Mouse (Mus musculus): ENCODE measurements around the gene Lmbr1.
"Not testable (repeated sequence)": the region's sequence is repeated elsewhere in the genome, so short reads cannot be mapped to it uniquely, and the experiment has no call there.

Gene Lmbr1

DNA sequence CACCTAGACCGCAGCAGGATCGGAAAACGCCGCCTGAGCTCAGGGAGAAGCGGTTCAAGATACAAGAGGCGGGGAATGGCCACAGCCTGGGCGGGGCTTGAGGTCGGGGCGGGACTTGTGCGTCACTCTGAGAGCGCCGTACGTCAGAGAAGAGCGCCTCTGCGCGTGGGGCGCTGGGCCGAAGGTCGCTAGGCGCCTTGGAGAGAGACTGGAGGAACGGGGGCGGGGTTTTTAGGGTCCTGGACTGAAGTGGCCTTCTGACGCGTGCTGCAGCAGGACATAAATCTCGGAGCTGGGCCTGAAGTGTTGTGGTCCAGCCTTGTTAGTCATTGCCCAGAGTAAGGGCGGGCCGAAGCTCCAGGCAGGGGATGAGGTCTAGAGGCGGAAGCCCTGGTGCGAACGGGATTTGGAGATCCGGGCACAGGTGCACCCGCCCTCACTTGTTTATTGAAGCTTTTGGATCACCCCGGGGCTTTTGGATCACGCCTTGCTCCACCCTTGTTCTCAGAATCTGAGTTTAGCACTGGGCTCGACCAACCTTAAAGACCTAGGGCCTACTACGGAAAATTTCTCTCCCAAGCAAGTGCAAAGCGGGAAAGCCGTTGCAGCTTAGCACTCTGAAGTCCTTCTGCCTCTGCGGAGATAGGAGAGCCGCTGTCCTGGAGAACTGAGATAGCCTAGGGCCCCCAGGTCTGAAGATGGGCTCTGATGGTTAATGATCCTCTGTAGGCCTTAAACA, at the start of gene Lmbr1:
Gene Lmbr1, minus strand, starts transcription at position 93 of the 739 bp plus-strand sequence.
- DNase-seq (ENCODE audit: low spot score) = peak; percentile 86

DNA sequence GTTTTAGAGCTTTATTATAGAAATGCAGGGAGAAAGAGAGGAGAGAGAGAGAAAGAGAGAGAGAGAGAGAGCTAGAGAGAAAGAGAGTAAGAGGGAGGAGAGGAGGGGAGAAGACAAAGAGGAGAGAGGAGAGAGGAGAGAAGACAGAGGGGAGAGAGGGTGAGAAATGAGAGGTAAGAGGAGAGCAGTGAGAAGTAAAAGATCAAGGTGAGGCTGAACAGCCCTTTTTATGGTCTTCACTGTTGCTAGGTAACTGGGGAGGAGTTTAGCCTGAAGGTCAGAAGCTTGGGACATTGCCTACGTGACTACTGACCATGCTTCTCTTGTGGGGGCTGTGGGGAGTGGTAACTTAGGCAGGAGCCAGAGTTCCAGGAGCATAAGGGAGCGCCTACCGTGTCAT, 45.1 kb upstream of the Lmbr1 start:
- DNase-seq (ENCODE audit: low spot score) = not testable (repeated sequence)

DNA sequence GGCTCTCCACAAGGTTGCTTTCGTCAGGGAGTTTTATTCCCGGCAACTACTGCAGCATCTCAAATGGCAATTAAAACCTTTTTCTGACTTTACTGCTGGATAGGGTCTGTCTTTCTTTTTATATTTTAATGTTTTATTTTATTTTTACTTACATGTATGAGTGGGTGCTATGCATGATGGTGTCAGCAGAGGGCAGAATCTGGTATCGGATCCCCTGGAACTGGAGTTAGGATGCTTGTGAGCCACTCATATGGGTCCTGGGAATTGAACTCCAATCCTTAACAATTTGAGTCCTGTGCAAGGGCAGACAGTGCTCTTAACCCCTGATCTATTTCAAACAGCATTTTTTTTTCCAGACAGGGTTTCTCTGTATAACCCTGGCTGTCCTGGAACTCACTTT, 34.9 kb upstream of the Lmbr1 start:
- DNase-seq (ENCODE audit: low spot score) = no peak

DNA sequence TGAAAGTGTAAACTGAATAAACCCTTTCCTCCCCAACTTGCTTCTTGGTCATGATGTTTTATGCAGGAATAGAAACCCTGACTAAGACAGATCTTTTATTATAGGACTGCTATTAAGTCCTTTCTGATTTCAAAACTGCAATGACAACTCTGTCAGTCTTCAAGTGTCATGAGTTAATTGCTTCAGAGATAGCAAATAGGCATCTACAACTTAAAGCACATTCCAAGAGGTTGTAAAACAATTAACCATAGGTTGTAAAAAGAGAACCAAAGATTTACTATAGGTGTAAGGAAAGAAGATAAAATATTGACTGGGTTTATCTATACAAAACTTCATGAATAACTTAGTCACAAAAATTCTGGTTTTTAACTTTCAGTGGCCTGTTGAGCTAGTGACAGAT, 32.7 kb upstream of the Lmbr1 start:
- DNase-seq (ENCODE audit: low spot score) = no peak

DNA sequence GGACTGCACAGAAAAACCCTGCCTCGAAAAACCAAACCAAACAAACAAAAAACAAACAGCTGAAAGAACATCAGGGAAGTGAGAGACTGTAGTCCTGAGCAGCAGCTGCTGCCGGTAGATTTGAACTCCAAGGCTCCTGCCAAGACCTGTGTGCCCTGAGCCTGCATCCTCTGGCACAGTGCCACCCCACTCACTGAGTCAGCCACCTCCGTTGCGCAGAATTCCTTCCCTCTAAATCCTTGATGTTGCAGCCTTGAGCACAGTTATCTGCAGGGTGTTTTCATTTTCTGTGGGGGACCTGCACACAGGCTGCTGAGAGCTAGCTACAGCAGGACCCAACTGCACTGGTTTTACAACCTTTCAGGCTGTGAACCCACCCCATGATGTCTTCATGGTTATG, 20.2 kb upstream of the Lmbr1 start:
- DNase-seq (ENCODE audit: low spot score) = no peak

DNA sequence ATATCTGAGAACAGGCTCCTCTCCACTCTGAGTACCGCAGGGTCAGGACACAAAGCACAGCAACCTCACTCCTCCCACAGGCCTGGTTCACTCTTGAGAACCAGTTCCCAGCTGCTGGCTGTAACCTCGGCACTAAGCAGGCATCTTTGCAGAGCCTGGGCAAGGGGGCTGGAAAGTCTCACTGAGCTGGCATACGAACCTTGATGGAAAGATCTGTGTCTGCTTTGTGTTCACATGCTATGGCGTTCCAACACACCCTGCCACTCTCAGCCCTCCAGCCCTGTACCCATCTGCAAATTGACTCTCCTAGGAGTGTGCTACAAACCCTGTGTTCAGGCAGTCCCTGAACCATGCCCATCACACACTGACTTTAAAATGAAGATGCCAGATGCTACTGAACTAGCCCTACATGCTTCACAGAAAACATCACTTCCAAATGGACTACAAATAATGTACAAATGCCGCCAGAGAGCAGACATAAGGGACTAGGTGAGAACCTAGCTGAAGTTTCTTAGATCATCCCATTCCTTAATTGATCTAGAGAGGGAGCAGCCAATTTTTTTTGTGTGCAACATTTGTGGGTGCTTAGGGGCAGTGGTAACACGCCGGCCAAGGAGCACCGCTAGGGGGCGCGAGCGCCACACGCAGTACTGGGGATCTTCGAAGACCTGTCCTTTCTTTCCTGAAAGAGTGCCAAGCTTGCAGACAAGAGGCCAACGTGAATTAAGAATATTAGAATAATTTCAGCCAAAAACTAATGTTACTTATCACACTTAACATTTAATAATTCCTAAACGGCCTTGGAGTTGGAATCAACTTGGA, 11.0 kb upstream of the Lmbr1 start:
- DNase-seq (ENCODE audit: low spot score) = peak; percentile 63

DNA sequence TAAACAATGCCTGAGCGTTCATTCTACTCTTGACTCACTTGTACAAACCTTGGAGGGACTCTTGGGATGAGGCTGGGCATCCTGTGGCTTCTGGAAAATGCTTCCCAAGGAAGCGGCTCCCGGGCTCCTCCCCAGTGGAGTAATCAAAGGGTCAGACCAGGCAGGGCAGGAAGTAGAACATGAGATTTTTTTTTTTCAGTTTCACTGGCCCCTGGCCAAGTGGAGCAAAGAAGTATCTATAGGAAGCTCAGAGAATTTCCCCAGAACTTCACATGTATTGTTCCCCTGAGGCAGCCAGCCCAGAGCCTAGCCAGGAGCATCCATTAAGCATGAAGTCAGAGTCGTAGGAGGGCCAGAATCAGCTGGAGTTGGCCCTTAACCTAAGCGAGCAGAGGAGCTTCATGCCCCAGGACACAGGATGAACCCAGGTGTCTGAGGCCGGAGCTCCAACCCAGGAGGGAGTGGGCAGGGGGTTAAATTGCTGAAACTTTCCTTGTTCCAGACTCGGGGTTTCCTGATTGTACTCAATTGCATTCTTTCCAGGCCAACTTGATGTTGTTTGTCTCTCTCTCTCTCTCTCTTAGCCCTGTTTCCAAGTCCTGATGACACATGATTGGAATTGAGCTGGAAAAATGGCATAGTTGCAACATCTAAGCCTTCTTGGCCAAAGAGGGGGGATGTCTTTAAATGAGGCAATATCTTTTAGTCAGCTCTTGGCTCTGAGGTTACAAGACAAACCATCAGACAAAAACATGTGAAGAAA, 10.2 kb upstream of the Lmbr1 start:
- DNase-seq (ENCODE audit: low spot score) = no peak

DNA sequence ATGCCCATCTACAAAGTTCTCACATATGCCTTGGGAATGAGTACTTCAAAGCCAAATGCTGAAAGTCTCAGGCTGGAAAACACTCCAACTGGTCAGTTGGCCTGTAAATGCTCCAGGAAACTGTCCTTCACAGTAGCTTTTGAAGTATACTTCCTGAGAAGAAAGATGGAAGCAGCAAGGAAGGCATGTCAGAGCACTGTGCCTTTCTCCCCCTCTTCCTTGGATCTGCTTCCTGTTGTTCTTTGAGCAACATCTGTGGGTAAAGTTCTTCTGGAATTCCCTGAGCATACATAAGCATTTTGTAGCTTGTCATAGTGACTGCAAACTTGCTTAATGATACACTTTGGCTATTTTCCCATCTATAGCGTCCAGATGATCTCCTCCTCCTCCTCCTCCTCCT, 9.4 kb upstream of the Lmbr1 start:
- no peak for DNase-seq (ENCODE audit: low spot score)

DNA sequence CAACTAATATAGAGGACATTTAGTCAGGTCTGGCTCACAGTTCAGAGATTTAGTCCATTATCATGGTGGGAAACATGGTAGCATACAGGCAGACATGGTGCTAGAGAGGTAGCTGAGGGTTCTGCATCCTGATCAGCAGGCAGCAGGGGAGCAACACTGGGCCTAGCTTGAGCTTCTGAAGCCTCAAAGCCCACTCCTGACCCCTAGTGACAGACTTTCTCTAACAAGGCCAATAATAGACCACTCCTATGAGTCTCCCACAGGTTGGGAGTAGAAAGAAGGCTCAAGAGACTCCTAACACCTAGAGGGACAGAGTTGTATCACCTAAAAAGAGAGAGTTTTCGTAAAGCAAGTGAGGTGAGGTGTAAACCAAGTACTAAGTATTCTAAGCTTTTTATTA, 4.6 kb upstream of the Lmbr1 start:
- DNase-seq (ENCODE audit: low spot score) = no peak

DNA sequence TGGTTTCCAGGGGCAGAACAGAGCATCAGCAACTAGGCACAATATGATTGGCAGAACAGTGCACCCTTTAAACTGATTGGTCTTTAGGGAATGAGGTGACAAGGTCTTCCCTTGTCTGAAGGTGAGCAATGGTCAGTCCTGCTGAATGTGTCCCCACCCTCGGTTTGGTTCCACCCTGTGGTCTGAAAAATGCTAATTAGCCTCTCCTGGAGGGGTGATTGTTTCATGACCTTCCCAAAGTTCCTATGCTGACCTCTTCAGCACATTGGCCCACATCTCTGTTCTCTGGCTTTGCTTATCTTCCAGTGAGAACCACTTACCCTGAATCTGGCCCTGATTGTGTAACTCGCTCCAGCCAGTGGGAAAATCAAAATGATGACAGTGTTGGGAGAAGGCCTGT, 1.9 kb upstream of the Lmbr1 start:
- DNase-seq (ENCODE audit: low spot score) = no peak

DNA sequence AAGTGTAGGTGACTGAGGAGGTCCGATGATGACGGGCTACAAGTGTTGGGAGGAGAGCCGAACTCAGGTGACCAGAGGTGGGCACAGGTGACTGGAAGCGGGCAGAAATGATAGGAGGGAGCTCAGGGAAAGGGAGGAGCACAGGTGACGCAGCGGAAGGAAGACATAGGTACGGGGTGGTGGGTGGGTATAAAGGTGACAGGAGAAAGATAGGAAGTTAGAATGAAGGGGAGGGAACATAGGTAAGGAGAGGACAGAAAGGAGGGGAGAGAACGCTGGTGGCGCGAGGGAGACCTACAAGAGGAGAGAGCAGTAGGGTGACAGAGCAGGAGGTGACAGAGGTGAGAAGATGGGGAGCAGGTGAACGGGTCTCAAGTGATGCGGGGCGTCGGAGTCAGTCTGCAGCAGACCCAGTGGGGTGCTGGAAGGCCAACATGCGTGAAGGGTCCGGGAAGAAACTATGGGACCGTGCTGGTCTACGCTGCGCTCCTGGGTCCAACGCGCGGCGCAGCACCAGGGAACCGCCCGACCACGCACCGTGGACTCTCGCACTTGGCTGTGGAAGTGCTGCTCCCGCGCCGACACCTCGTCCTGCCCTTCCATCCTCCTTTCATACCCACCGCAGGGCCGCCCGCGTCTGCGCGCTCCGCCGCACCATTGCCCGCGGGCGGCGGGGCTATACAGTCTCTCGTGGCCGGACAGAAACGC, 446 bp downstream of the Lmbr1 start:
- peak; percentile 5 for DNase-seq (ENCODE audit: low spot score)

DNA sequence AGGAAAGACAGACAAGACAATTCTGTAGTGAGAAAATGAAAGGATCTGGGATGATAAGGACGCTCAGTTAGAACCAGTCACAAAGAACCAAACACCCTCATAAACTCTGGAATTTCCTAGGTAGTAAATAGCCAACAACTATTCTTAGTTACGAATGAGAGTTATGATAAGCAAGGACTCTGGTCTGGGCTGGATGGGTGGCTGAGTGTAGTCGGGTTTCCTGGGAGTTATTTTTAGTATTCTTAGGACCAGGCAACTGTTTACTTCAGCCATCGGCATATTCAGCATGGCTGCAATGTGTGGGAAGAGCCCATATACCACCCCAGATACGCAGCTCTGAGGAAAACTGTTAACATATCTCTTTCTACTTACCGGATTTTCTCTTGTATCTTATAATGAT, 14.7 kb downstream of the Lmbr1 start:
- no peak for DNase-seq (ENCODE audit: low spot score)

DNA sequence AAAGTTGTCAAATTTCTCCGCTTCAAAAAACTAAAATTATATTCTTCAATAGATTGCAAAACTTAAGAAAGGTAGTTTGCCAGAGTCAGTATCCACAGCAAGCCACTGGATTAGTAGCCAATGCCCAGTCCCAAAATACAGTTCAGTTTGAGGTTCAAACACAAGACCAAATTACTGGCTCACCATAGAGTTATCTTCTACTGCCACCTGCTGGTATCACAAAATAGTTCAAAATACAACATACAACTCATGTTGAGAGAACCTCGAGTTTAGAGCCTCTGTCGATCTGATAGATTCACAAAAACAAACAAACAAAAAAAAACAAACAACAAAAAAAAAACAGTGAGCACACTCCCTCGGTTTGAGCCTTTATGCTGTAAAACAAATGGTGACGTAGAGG, 42.4 kb downstream of the Lmbr1 start:
- DNase-seq (ENCODE audit: low spot score) = peak; percentile 23

DNA sequence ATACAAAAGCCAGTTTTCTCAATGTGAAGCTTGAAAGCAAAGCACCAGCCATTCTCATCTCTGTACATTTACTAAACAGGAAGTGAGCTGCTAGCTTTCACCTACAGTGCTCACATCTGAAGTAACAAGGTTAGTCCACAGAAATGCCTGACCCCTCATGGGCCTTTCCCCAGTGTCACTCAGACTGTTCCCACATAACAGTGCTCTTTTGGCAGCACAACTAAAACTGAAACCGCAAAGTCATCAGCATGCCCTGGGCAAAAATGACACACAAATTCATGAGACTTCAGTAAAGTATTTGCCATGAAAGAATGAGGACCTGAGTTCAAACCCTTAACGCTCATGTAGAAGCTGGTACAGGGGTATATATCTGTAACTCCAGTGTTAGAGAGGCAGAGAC, 55.7 kb downstream of the Lmbr1 start:
- DNase-seq (ENCODE audit: low spot score) = no peak

DNA sequence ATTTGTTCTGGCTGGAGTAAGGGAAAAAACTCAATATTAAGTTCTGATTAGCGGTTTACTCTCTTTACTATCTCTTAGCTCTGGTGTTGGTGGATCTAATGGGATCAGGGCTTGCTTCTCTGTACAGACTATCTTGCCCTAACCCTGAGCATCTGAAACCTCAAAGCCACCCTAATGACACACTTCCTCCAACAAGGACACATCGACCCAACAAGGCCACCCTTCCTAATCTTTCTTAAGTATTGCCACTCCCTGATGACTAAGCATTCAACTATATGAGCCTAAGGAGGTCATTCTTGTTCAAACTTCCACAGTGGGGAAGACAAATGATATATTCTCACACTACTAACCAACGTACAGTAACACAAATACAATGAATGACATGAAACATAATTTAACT, 69.0 kb downstream of the Lmbr1 start:
- DNase-seq (ENCODE audit: low spot score) = no peak

DNA sequence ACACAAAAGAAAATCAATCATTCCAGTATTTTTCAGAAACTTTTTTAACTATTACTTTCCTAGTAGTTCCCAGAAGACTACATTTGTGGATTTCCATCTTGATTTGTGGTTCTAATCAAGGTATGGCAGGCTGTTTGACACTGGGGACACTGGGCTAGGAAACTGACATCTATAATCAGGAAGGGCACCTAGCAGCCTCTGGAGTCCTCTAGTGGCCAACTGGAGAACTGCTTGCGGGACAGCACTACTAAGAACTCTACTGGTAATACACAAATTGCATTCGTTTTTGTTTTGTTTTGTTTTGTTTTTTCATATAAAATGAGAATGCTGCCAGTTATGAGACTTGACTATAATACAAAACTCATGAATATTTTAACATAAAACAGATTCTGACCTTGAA, 85.0 kb downstream of the Lmbr1 start:
- DNase-seq (ENCODE audit: low spot score) = peak; percentile 21

DNA sequence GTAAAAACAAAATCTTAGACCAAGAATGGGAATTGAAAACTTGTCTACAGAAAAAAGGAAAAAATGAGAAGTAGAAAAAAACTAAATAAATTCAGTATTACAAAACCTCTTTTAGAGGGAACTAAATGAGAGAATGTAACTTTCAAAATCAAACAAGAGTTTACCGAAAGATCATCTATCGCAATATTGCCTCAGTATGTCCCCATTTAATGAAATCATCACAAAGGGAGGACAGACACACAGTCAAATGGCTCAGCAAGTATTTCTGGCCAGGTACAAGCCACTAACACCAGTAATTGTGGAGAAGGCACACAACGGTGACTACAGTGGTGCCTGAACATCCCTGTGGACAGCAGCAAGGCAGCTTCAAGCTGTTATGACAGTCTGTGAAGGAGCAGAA, 88.1 kb downstream of the Lmbr1 start:
- no peak for DNase-seq (ENCODE audit: low spot score)

DNA sequence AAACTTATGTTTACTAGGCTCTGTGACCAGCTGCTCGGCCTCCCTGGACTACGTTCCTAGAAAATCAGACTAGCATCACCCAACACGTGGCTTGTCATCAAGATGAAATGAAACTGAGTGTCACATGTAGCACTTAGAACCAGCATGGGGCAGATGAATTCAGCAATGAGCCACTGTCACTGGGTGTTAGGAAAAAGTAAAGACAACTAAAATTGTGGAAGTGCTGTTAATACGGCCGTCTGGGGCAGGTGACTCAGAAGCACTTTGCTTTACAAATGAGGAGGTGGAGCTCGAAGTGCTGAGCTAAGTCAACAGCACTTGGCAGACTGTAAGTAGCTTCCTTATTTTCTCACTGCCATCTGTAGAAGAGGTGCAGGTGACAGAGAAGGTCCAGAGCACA, 88.5 kb downstream of the Lmbr1 start:
- DNase-seq (ENCODE audit: low spot score) = no peak

DNA sequence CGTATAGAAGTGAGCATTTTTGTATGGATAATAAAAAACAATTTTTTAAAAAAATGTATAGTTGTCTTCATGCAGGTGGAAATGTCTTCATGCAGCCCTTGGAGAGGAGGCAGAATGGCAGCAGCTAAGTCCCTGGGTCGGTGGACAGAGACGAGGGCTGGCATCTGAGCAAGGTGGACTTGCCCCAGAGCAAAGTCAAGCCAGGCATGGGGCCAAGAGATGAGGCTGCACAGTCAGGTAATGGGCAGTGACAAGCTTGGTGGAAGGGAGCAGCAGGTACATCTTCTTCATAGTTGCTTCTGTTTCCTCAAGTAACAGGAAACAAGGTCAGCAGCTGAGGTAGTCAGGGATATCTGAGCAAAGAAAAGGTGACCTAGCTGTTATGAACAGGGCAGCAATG, 97.1 kb downstream of the Lmbr1 start:
- no peak for DNase-seq (ENCODE audit: low spot score)

DNA sequence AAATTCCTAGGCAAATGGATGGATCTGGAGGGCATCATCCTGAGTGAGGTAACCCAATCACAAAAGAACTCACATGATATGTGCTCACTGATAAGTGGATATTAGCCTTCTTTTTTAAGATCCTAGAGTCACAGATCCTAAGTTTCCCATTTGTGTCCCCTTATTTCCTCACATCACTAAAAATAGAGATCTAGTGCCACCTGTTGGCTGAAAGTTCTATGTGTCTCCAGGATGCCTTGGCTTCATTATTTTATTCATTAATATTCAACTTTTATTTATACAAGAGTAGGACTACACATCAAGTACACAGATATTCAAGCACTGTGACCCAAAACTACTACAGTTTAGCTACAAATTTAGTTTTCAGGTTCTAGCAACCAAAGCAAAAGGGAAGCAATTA, 103.4 kb downstream of the Lmbr1 start:
- no peak for DNase-seq (ENCODE audit: low spot score)

DNA sequence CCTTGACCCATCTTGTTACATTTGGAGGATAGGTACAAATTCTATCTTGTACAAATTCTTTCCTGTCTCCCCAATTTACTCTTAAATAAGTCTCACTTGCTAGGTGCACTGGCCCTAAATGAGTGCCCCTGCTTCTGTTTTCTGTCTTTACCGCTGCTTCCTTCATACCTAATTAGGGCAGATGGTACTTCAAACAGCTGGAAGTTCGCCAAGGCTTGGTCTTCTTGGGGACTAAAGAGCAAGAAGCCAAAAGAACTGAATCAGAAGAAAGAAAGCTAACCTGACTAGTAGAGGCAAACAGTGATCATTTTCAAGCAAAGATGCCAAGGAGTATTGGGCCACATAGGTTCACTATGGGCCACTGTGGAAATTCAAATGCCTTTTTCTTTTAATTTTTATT, 104.8 kb downstream of the Lmbr1 start:
- no peak for DNase-seq (ENCODE audit: low spot score)

DNA sequence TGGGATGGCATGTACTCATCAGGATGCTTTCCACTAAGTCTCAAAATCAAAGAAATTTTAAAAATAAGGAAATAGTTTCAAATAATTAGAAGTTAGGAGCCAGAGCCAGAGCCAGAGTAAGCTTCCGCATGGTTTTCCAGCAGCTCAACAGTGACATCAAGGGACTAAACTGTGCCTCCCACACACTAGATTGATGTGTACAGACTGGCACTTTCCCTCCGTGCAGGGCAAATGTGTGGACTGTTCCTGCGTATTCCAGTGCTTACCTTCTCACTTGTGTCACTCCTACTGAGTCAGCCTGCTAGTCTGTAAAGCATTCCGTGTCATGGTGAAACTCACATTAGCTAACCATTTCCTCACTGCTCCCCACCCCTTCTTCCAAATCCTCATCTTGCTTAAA, 107.3 kb downstream of the Lmbr1 start:
- DNase-seq (ENCODE audit: low spot score) = no peak

Measured in left cerebral cortex, adult 11 months (tissue).